Mouse (Mus musculus) inflammation-experienced regulatory T-cells (primary cell): Measurements from ENCODE around the gene Olfr680-ps1. TPM values are rescaled to one million over a fixed set of nuclear protein-coding genes. Genes with fewer than 3 reads are reported as not detected.

Source experiments
- polyA plus RNA-seq, 2 experiments: library from polyadenylated mRNA; unstranded; fragments of 100-300 nt; shearing (Covaris generic); gene quantifications; one replicate each; pipeline ENCODE4 v1.2.1; 2017

Olfr680-ps1 gene
- not detected for polyA plus RNA-seq

DNA sequence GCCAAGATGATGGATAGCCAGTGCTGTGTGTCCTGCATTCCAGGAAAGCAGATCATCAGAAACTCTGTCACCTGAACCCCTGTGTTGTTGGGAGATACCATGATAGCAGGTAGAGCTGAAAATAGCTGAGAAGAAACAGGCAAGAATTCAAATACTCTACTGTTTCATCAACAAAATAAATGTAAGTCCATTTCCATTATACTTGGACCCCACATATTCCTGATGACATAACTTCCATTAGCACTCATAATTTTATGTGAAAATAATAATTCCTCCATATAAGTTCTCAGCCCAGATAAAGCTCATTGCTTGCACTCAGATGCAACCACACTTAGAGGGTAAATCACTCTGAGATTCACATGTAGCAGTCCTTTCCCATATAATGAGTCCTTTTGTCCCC lies at the start of gene Olfr680-ps1:
Gene Olfr680-ps1, minus strand, starts transcription at position 101 of the 400 bp plus-strand sequence.

GRCm38 (mm10) chr7:105116536-105116935 lies 23.9 kb upstream of the Olfr680-ps1 start, which contains the start of gene Olfr681:
Olfr681 (plus strand) TSS chr7:105116836.

GRCm38 (mm10) chr7:105080905-105081304 lies 11.7 kb downstream of the Olfr680-ps1 start, which contains the start of gene Olfr679:
Olfr679 (plus strand) TSS chr7:105081205.

GRCm38 (mm10) chr7:105064175-105064574 lies 28.4 kb downstream of the Olfr680-ps1 start, which contains the start of gene Olfr678:
Olfr678 (plus strand) TSS chr7:105064475.

Other genes starting within 250 kb of the Olfr680-ps1 start
- gene Usp17la, start 235.8 kb downstream of the Olfr680-ps1 start, polyA plus RNA-seq, result under 1 TPM; 0.18 to 0.65 TPM
- gene Olfr665, start 214.8 kb downstream of the Olfr680-ps1 start, polyA plus RNA-seq, result not detected
- gene Olfr666, start 196.9 kb downstream of the Olfr680-ps1 start, polyA plus RNA-seq, result not detected
- not detected for gene Olfr667, start 171.3 kb downstream of the Olfr680-ps1 start, polyA plus RNA-seq
- under 1 TPM in 1 of 2 experiments, not detected in 1; 0.38 TPM for gene Olfr668, start 164.8 kb downstream of the Olfr680-ps1 start, polyA plus RNA-seq
- under 1 TPM in 1 of 2 experiments, not detected in 1; 0.48 TPM for gene Olfr669, start 158.6 kb downstream of the Olfr680-ps1 start, polyA plus RNA-seq
- not detected for gene Olfr670, start 130.2 kb downstream of the Olfr680-ps1 start, polyA plus RNA-seq
- under 1 TPM in 1 of 2 experiments, not detected in 1; 0.47 TPM for gene Olfr671, start 113.7 kb downstream of the Olfr680-ps1 start, polyA plus RNA-seq
- gene Olfr672, start 90.8 kb downstream of the Olfr680-ps1 start, polyA plus RNA-seq, result 1 to 10 TPM in 1 of 2 experiments, not detected in 1; 1.3 TPM
- under 1 TPM in 1 of 2 experiments, not detected in 1; 0.48 TPM for gene Olfr675, start 64.4 kb downstream of the Olfr680-ps1 start, polyA plus RNA-seq
- under 1 TPM in 1 of 2 experiments, not detected in 1; 0.94 TPM for gene Olfr676, start 60.1 kb downstream of the Olfr680-ps1 start, polyA plus RNA-seq
- 1 to 10 TPM in 1 of 2 experiments, under 1 TPM in 1; 0.06 to 1.7 TPM for gene Olfr677, start 41.4 kb downstream of the Olfr680-ps1 start, polyA plus RNA-seq
- not detected for gene Olfr678, start 28.3 kb downstream of the Olfr680-ps1 start, polyA plus RNA-seq
- not detected for gene Olfr679, start 11.6 kb downstream of the Olfr680-ps1 start, polyA plus RNA-seq
- under 1 TPM in 1 of 2 experiments, not detected in 1; 0.09 TPM for gene Olfr681, start 24.0 kb upstream of the Olfr680-ps1 start, polyA plus RNA-seq
- gene Olfr683, start 54.2 kb upstream of the Olfr680-ps1 start, polyA plus RNA-seq, result not detected
- gene Olfr684, start 70.8 kb upstream of the Olfr680-ps1 start, polyA plus RNA-seq, result not detected
- under 1 TPM in 1 of 2 experiments, not detected in 1; 0.05 TPM for gene Olfr685, start 93.2 kb upstream of the Olfr680-ps1 start, polyA plus RNA-seq
- not detected for gene Olfr686, start 114.7 kb upstream of the Olfr680-ps1 start, polyA plus RNA-seq
- gene Olfr688, start 195.3 kb upstream of the Olfr680-ps1 start, polyA plus RNA-seq, result not detected
- under 1 TPM; 0.04 to 0.47 TPM for gene Olfr689, start 218.3 kb upstream of the Olfr680-ps1 start, polyA plus RNA-seq
- not detected for gene Olfr690, start 241.3 kb upstream of the Olfr680-ps1 start, polyA plus RNA-seq
- 1 to 10 TPM in 1 of 2 experiments, under 1 TPM in 1; 0.08 to 2.0 TPM for gene Olfr691, start 249.5 kb upstream of the Olfr680-ps1 start, polyA plus RNA-seq